Mouse (Mus musculus) midbrain, postnatal 0 days (tissue): ENCODE measurements around the gene Dnajb7. TPM values are rescaled to one million over a fixed set of nuclear protein-coding genes. Genes with fewer than 3 reads are reported as not detected.

Experiments used
- ATAC-seq: fragments of 200-750 bp; cut with Nextera tagmentation; 2 replicates; pipeline ENCODE4 v1.8.0; 2017; ENCODE audit warnings: moderate number of reproducible peaks, mild to moderate bottlenecking, moderate TSS enrichment, moderate library complexity; ENCODE audit not compliant: low FRiP score
- DNase-seq: peaks from one replicate; pipeline ENCODE4 v3.0.0-alpha.2; 2015; ENCODE audit warnings: low spot score
- H3K27ac ChIP-seq: fragments of 300-500 bp; sonication (generic); 2 replicates; pipeline ENCODE4 v1.5.1; 2014; ENCODE audit warnings: low read depth, mild to moderate bottlenecking, low read length, mixed read lengths
- H3K27me3 ChIP-seq: fragments of 300-500 bp; sonication (generic); 2 replicates; pipeline ENCODE4 v1.6.1; 2014; ENCODE audit warnings: low read length, control low read depth, mixed read lengths; ENCODE audit not compliant: insufficient read depth
- H3K36me3 ChIP-seq: fragments of 300-500 bp; sonication (generic); 2 replicates; pipeline ENCODE4 v1.6.1; 2014; ENCODE audit warnings: low read length, control low read depth, mixed read lengths; ENCODE audit not compliant: insufficient read depth
- H3K4me1 ChIP-seq: fragments of 300-500 bp; sonication (generic); 2 replicates; pipeline ENCODE4 v1.6.1; 2014; ENCODE audit warnings: mild to moderate bottlenecking, control low read depth, antibody characterized with exemption, low read length, mixed read lengths; ENCODE audit not compliant: insufficient read depth
- H3K4me2 ChIP-seq: fragments of 300-500 bp; sonication (generic); 2 replicates; pipeline ENCODE4 v1.6.1; 2014; ENCODE audit warnings: low read depth, mild to moderate bottlenecking, low read length, mixed read lengths; ENCODE audit not compliant: poor library complexity, severe bottlenecking
- H3K4me3 ChIP-seq: fragments of 300-500 bp; sonication (generic); 2 replicates; pipeline ENCODE4 v1.5.1; 2014; ENCODE audit warnings: low read depth, mild to moderate bottlenecking, low read length, moderate library complexity
- H3K9ac ChIP-seq: fragments of 300-500 bp; sonication (generic); replicated peaks from 2 replicates; pipeline ENCODE4 v1.6.1; 2014; ENCODE audit warnings: mild to moderate bottlenecking, low read length, moderate library complexity, mixed read lengths; ENCODE audit not compliant: poor library complexity, severe bottlenecking
- H3K9me3 ChIP-seq: fragments of 300-500 bp; sonication (generic); 2 replicates; pipeline ENCODE4 v1.6.1; 2016; ENCODE audit warnings: low read length, control low read depth
- CTCF ChIP-seq: IDR thresholded peaks from 2 replicates; pipeline ENCODE4 v1.5.1; 2016; ENCODE audit warnings: antibody characterized with exemption, mild to moderate bottlenecking
- WGBS: fragments of 180-500 bp; shearing (Covaris S2); extraction: QIAGEN DNeasy Blood & Tissue Kit; methylation state at CpG from one replicate; pipeline ENCODE4 v1.1.7; 2014; 5-methylcytosine and 5-hydroxymethylcytosine counted together
- polyA plus RNA-seq: library from polyadenylated mRNA; unstranded; fragments of >200 nt; fragmentation: Nextera tagmentation; extraction: Ambion mirVana; gene quantifications from 2 replicates; pipeline ENCODE4 v1.2.1, GENCODE M21; 2015
- total RNA-seq: library from RNA; depleted of rRNA; stranded (reverse); fragments of >200 nt; gene quantifications from 2 replicates; pipeline ENCODE4 v1.2.3, GENCODE M21; 2014

Dnajb7 gene
- total and polyA plus RNA-seq, 2 experiments from 2014 or later: 0.26 TPM; not detected in 1

GRCm38 (mm10) chr15:81399638-81400315 lies 8.3 kb downstream of the Dnajb7 start, which contains the start of the genes St13 and Xpnpep3:
Gene St13 (minus strand): TSS chr15:81400077.
Gene Xpnpep3 (plus strand): TSS chr15:81400138.
- TF ChIP-seq CTCF: no peak
- peak within 1 kb of the TSS; percentile 61 for H3K4me2 ChIP-seq
- ATAC-seq: peak; percentile 99
- no peaks in the 10 kb centered on the region for H3K36me3 ChIP-seq
- H3K27me3 ChIP-seq: no peaks in the 10 kb centered on the region
- H3K4me1 ChIP-seq: 0 out of 2 replicates have a peak, but pooled peaks cover 4% of the 10 kb centered on the region
- no peaks in the 10 kb centered on the region for H3K9me3 ChIP-seq
- H3K9ac ChIP-seq: peak within 1 kb of the TSS; percentile 90
- peak within 1 kb of the TSS; percentile 97 for H3K27ac ChIP-seq
- peak; percentile 97 for DNase-seq
- WGBS: under 1% methylated on average over 48 of the region's 50 CpGs
- H3K4me3 ChIP-seq: peak within 1 kb of the TSS; percentile 93

- peak overlapping the region; percentile 97 for H3K27ac ChIP-seq
- 0 out of 2 replicates have a peak, but pooled peaks cover 4% of the 10 kb centered on the region for H3K4me1 ChIP-seq
- no peaks in the 10 kb centered on the region for H3K27me3 ChIP-seq
- H3K36me3 ChIP-seq: no peaks in the 10 kb centered on the region
- WGBS: under 1% methylated on average over 21 of the region's 21 CpGs
- ATAC-seq: no peak
- H3K4me3 ChIP-seq: peak overlapping the region; percentile 93
- H3K9me3 ChIP-seq: no peaks in the 10 kb centered on the region
- DNase-seq: no peak
- H3K4me2 ChIP-seq: peak overlapping the region; percentile 60
- peak overlapping the region; percentile 90 for H3K9ac ChIP-seq
- TF ChIP-seq CTCF: no peak
These were observed 8.8 kb downstream of the Dnajb7 start for GRCm38 (mm10) chr15:81399297-81399637.

- Histone ChIP-seq H3K27me3 (no peaks in the 10 kb centered on the region), H3K9me3 (no peaks in the 10 kb centered on the region), H3K9ac (no peak overlapping the region; the same call in 1 of the 2 replicates), H3K4me3 (peak overlapping the region; percentile 93), H3K4me2 (peak overlapping the region; percentile 60), H3K36me3 (no peaks in the 10 kb centered on the region), H3K4me1 (0 out of 2 replicates have a peak, but pooled peaks cover 4% of the 10 kb centered on the region), H3K27ac (no peak overlapping the region)
- TF ChIP-seq CTCF: no peak
- DNase-seq: no peak
- no peak for ATAC-seq
These were observed 9.9 kb downstream of the Dnajb7 start for GRCm38 (mm10) chr15:81398189-81398588.

GRCm38 (mm10) chr15:81394211-81394915 lies 13.7 kb downstream of the Dnajb7 start:
- H3K9me3 ChIP-seq: no peaks in the 10 kb centered on the region
- H3K27ac ChIP-seq: no peak overlapping the region
- DNase-seq: no peak
- WGBS: 88% methylated on average over 8 of the region's 8 CpGs
- peaks cover 8% of the 10 kb centered on the region for H3K36me3 ChIP-seq
- 0 out of 2 replicates have a peak, but pooled peaks cover 4% of the 10 kb centered on the region for H3K4me1 ChIP-seq
- no peak for TF ChIP-seq CTCF
- ATAC-seq: no peak
- no peaks in the 10 kb centered on the region for H3K27me3 ChIP-seq
- H3K9ac ChIP-seq: no peak overlapping the region
- H3K4me2 ChIP-seq: no peak overlapping the region
- H3K4me3 ChIP-seq: no peak overlapping the region

- Histone ChIP-seq H3K9me3 (no peaks in the 10 kb centered on the region), H3K27ac (no peak overlapping the region), H3K9ac (no peak overlapping the region), H3K4me2 (no peak overlapping the region), H3K27me3 (no peaks in the 10 kb centered on the region), H3K36me3 (peaks cover 12% of the 10 kb centered on the region), H3K4me1 (no peaks in the 10 kb centered on the region), H3K4me3 (no peak overlapping the region)
- no peak for ATAC-seq
- TF ChIP-seq CTCF: no peak
- DNase-seq: no peak
These were observed 15.1 kb downstream of the Dnajb7 start for GRCm38 (mm10) chr15:81392997-81393396.

- H3K27ac ChIP-seq: no peak overlapping the region
- H3K4me1 ChIP-seq: no peaks in the 10 kb centered on the region
- ATAC-seq (no peak), DNase-seq (peak; percentile 2)
- no peak overlapping the region for H3K4me2 ChIP-seq
- no peak overlapping the region for H3K4me3 ChIP-seq
- no peaks in the 10 kb centered on the region for H3K27me3 ChIP-seq
- peak; percentile 19; the same call in 1 of the 2 replicates for TF ChIP-seq CTCF
- no peaks in the 10 kb centered on the region for H3K9me3 ChIP-seq
- H3K36me3 ChIP-seq: peaks cover 41% of the 10 kb centered on the region
- H3K9ac ChIP-seq: no peak overlapping the region
- 96% methylated on average over 5 of the region's 5 CpGs for WGBS
These were observed 21.8 kb downstream of the Dnajb7 start for GRCm38 (mm10) chr15:81386327-81386726.
